Mouse (Mus musculus): ENCODE data around the gene Zfp574. TPM values are rescaled to one million over a fixed set of nuclear protein-coding genes. Genes with fewer than 3 reads are reported as not detected.

The Zfp574 gene
- polyA plus RNA-seq, 1 experiment from 2014 or later: 31.6 TPM

- no peaks in the 10 kb centered on the region for H3K9me3 ChIP-seq (replicated peaks)
- no peaks in the 10 kb centered on the region for H3K27me3 ChIP-seq (replicated peaks)
- H3K36me3 ChIP-seq: no peaks in the 10 kb centered on the region
- H3K4me1 ChIP-seq: no peaks in the 10 kb centered on the region
- H3K4me2 ChIP-seq: no peak overlapping the region
- H3K9ac ChIP-seq (replicated peaks): no peak overlapping the region
- no peak overlapping the region for H3K4me3 ChIP-seq (replicated peaks)
- no peak overlapping the region for H3K27ac ChIP-seq (replicated peaks)
- no peak for ATAC-seq (ENCODE audit: low FRiP score)
- 75% methylated on average over 13 of the region's 13 CpGs for WGBS
These were observed 48.9 kb downstream of the Zfp574 start for GRCm38 (mm10) chr7:25121240-25121786.

GRCm38 (mm10) chr7:25125716-25126281 lies 53.4 kb downstream of the Zfp574 start:
- H3K4me3 ChIP-seq (replicated peaks): no peak overlapping the region
- 81% methylated on average over 10 of the region's 10 CpGs for WGBS
- H3K4me2 ChIP-seq: no peak overlapping the region
- H3K4me1 ChIP-seq: 0 out of 2 replicates have a peak, but pooled peaks cover 3% of the 10 kb centered on the region
- no peak overlapping the region for H3K27ac ChIP-seq (replicated peaks)
- no peaks in the 10 kb centered on the region for H3K27me3 ChIP-seq (replicated peaks)
- no peak for ATAC-seq (ENCODE audit: low FRiP score)
- H3K36me3 ChIP-seq: no peaks in the 10 kb centered on the region
- H3K9ac ChIP-seq (replicated peaks): no peak overlapping the region
- no peaks in the 10 kb centered on the region for H3K9me3 ChIP-seq (replicated peaks)

- no peak overlapping the region for H3K27ac ChIP-seq (replicated peaks)
- ATAC-seq (ENCODE audit: low FRiP score): no peak
- H3K4me3 ChIP-seq (replicated peaks): no peak overlapping the region
- no peak overlapping the region for H3K9ac ChIP-seq (replicated peaks)
- WGBS: 81% methylated on average over 9 of the region's 9 CpGs
- H3K36me3 ChIP-seq: no peaks in the 10 kb centered on the region
- H3K27me3 ChIP-seq (replicated peaks): no peaks in the 10 kb centered on the region
- H3K9me3 ChIP-seq (replicated peaks): no peaks in the 10 kb centered on the region
- no peak overlapping the region for H3K4me2 ChIP-seq
- peaks cover 12% of the 10 kb centered on the region for H3K4me1 ChIP-seq
These were observed 55.6 kb downstream of the Zfp574 start for GRCm38 (mm10) chr7:25127971-25128370.

- H3K27ac ChIP-seq (replicated peaks): no peak overlapping the region
- no peaks in the 10 kb centered on the region for H3K27me3 ChIP-seq (replicated peaks)
- H3K9ac ChIP-seq (replicated peaks): no peak overlapping the region
- no peak overlapping the region for H3K4me2 ChIP-seq
- WGBS: 60% methylated on average over 13 of the region's 13 CpGs
- no peaks in the 10 kb centered on the region for H3K9me3 ChIP-seq (replicated peaks)
- no peak for ATAC-seq (ENCODE audit: low FRiP score)
- H3K4me1 ChIP-seq: peaks cover 27% of the 10 kb centered on the region
- H3K4me3 ChIP-seq (replicated peaks): no peak overlapping the region
- H3K36me3 ChIP-seq: no peaks in the 10 kb centered on the region
These were observed 57.1 kb downstream of the Zfp574 start for GRCm38 (mm10) chr7:25129390-25129979.

- ATAC-seq (ENCODE audit: low FRiP score): no peak
- WGBS: 73% methylated on average over 11 of the region's 11 CpGs
These were observed 58.2 kb downstream of the Zfp574 start for GRCm38 (mm10) chr7:25130565-25130964.

GRCm38 (mm10) chr7:25131247-25131646 lies 58.9 kb downstream of the Zfp574 start:
- ATAC-seq (ENCODE audit: low FRiP score): no peak
- no peaks in the 10 kb centered on the region for H3K36me3 ChIP-seq
- no peak overlapping the region for H3K27ac ChIP-seq (replicated peaks)
- no peak overlapping the region for H3K9ac ChIP-seq (replicated peaks)
- 92% methylated on average over 11 of the region's 11 CpGs for WGBS
- no peaks in the 10 kb centered on the region for H3K27me3 ChIP-seq (replicated peaks)
- no peak overlapping the region for H3K4me2 ChIP-seq
- peaks cover 33% of the 10 kb centered on the region for H3K4me1 ChIP-seq
- no peaks in the 10 kb centered on the region; the same call in 1 of the 2 replicates for H3K9me3 ChIP-seq (replicated peaks)
- no peak overlapping the region for H3K4me3 ChIP-seq (replicated peaks)

More at GRCm38 (mm10) chr7:25130565-25130964, 58.2 kb downstream of the Zfp574 start:
- Histone ChIP-seq H3K27me3 (replicated peaks) (no peaks in the 10 kb centered on the region), H3K4me2 (no peak overlapping the region), H3K4me1 (peaks cover 33% of the 10 kb centered on the region), H3K4me3 (replicated peaks) (no peak overlapping the region), H3K27ac (replicated peaks) (no peak overlapping the region), H3K9ac (replicated peaks) (no peak overlapping the region), H3K9me3 (replicated peaks) (no peaks in the 10 kb centered on the region; the same call in 1 of the 2 replicates), H3K36me3 (no peaks in the 10 kb centered on the region)

- Histone ChIP-seq H3K4me2 (peak overlapping the region; percentile 73; the same call in 1 of the 2 replicates), H3K9ac (replicated peaks) (0 out of 2 replicates have a peak overlapping the region, but pooled peaks have one; percentile 10), H3K4me3 (replicated peaks) (no peak overlapping the region), H3K36me3 (no peaks in the 10 kb centered on the region), H3K4me1 (peaks cover 33% of the 10 kb centered on the region), H3K27me3 (replicated peaks) (no peaks in the 10 kb centered on the region), H3K9me3 (replicated peaks) (no peaks in the 10 kb centered on the region; the same call in 1 of the 2 replicates), H3K27ac (replicated peaks) (no peak overlapping the region)
- WGBS: 10% methylated on average over 25 of the region's 25 CpGs
- no peak for ATAC-seq (ENCODE audit: low FRiP score)
These were observed 60.1 kb downstream of the Zfp574 start for GRCm38 (mm10) chr7:25132318-25132960.

Small RNAs within 50 kb of the gene (microRNA-seq; reads per million reads assigned to microRNA genes)
- not detected for gene Mir6537

Other genes starting within 250 kb of the Zfp574 start
- 27.5 and 33.4 TPM in 2 replicates for gene Gm9844, start 210.4 kb upstream of the Zfp574 start, polyA plus RNA-seq (2015; fragmentation: Nextera tagmentation; extraction: Ambion mirVana)
- gene Lypd4, start 202.6 kb upstream of the Zfp574 start, polyA plus RNA-seq (2015; fragmentation: Nextera tagmentation; extraction: Ambion mirVana): 0.18 TPM in 1 of 2 replicates, not detected in the other
- gene Dmrtc2, start 202.5 kb upstream of the Zfp574 start, polyA plus RNA-seq (2015; fragmentation: Nextera tagmentation; extraction: Ambion mirVana): 0.26 and 0.36 TPM in 2 replicates
- gene Rps19, start 188.2 kb upstream of the Zfp574 start, polyA plus RNA-seq (2015; fragmentation: Nextera tagmentation; extraction: Ambion mirVana): 1,165 and 1,469 TPM in 2 replicates
- gene Cd79a, start 175.2 kb upstream of the Zfp574 start, polyA plus RNA-seq (2015; fragmentation: Nextera tagmentation; extraction: Ambion mirVana): 0.35 and 0.45 TPM in 2 replicates
- gene Arhgef1, start 169.7 kb upstream of the Zfp574 start, polyA plus RNA-seq (2015; fragmentation: Nextera tagmentation; extraction: Ambion mirVana): 78.5 and 85.3 TPM in 2 replicates
- gene Gm4881, start 128.1 kb upstream of the Zfp574 start, polyA plus RNA-seq (2015; fragmentation: Nextera tagmentation; extraction: Ambion mirVana): 0.98 and 2.0 TPM in 2 replicates
- gene Rabac1, start 99.8 kb upstream of the Zfp574 start, polyA plus RNA-seq (2015; fragmentation: Nextera tagmentation; extraction: Ambion mirVana): 297 and 336 TPM in 2 replicates
- 538 and 586 TPM in 2 replicates for gene Atp1a3, start 66.6 kb upstream of the Zfp574 start, polyA plus RNA-seq (2015; fragmentation: Nextera tagmentation; extraction: Ambion mirVana)
- 14.9 and 17.8 TPM in 2 replicates for gene Grik5, start 221 bp upstream of the Zfp574 start, polyA plus RNA-seq (2015; fragmentation: Nextera tagmentation; extraction: Ambion mirVana)
- 19.5 and 24.1 TPM in 2 replicates for gene Pou2f2, start 107.2 kb downstream of the Zfp574 start, polyA plus RNA-seq (2015; fragmentation: Nextera tagmentation; extraction: Ambion mirVana)
- 16.7 and 17.7 TPM in 2 replicates for gene Dedd2, start 148.0 kb downstream of the Zfp574 start, polyA plus RNA-seq (2015; fragmentation: Nextera tagmentation; extraction: Ambion mirVana)
- gene Zfp526, start 148.9 kb downstream of the Zfp574 start, polyA plus RNA-seq (2015; fragmentation: Nextera tagmentation; extraction: Ambion mirVana): 1.7 and 2.3 TPM in 2 replicates
- gene Gsk3a, start 165.3 kb downstream of the Zfp574 start, polyA plus RNA-seq (2015; fragmentation: Nextera tagmentation; extraction: Ambion mirVana): 16.0 and 16.3 TPM in 2 replicates
- 3.7 and 6.5 TPM in 2 replicates for gene Erf, start 178.2 kb downstream of the Zfp574 start, polyA plus RNA-seq (2015; fragmentation: Nextera tagmentation; extraction: Ambion mirVana)
- gene Cic, start 195.1 kb downstream of the Zfp574 start, polyA plus RNA-seq (2015; fragmentation: Nextera tagmentation; extraction: Ambion mirVana): 33.3 and 37.2 TPM in 2 replicates
- gene Pafah1b3, start 225.4 kb downstream of the Zfp574 start, polyA plus RNA-seq (2015; fragmentation: Nextera tagmentation; extraction: Ambion mirVana): 458 and 569 TPM in 2 replicates
- gene Prr19, start 228.8 kb downstream of the Zfp574 start, polyA plus RNA-seq (2015; fragmentation: Nextera tagmentation; extraction: Ambion mirVana): 3.0 and 3.5 TPM in 2 replicates
- gene Tmem145, start 233.5 kb downstream of the Zfp574 start, polyA plus RNA-seq (2015; fragmentation: Nextera tagmentation; extraction: Ambion mirVana): 73.5 and 98.1 TPM in 2 replicates
- 19.3 and 22.7 TPM in 2 replicates for gene Megf8, start 244.6 kb downstream of the Zfp574 start, polyA plus RNA-seq (2015; fragmentation: Nextera tagmentation; extraction: Ambion mirVana)

Data from neural tube, embryonic 15.5 days (tissue).